Mouse (Mus musculus) neural tube, embryonic 11.5 days (tissue): ENCODE measurements at regions not wholly inside any gene's neighbourhood (a gene's known extent, or its start where the extent isn't known, plus 50 kb on each side); places are given as distances from the start of the nearest gene placed in this dataset.

Source experiments
- ATAC-seq: fragments of 200-750 bp; cut with Nextera tagmentation; 2 replicates; pipeline ENCODE4 v1.8.0; 2017; ENCODE audit warnings: moderate number of reproducible peaks, mild to moderate bottlenecking, moderate TSS enrichment, moderate library complexity; ENCODE audit not compliant: insufficient read depth, low FRiP score, low TSS enrichment
- DNase-seq: peaks from one replicate; pipeline ENCODE4 v3.0.0-alpha.2; 2015; ENCODE audit warnings: low spot score
- H3K27ac ChIP-seq: fragments of 300-500 bp; sonication (generic); 2 replicates; pipeline ENCODE4 v1.5.1; 2014; ENCODE audit warnings: low read depth, mild to moderate bottlenecking, low read length
- H3K27me3 ChIP-seq: fragments of 300-500 bp; sonication (generic); 2 replicates; pipeline ENCODE4 v1.6.1; 2014; ENCODE audit warnings: mild to moderate bottlenecking, low read length, mixed read lengths; ENCODE audit not compliant: control insufficient read depth, insufficient read depth
- H3K36me3 ChIP-seq: fragments of 300-500 bp; sonication (generic); 2 replicates; pipeline ENCODE4 v1.6.1; 2014; ENCODE audit warnings: mild to moderate bottlenecking, low read length, moderate library complexity, mixed read lengths; ENCODE audit not compliant: control insufficient read depth, insufficient read depth
- H3K4me1 ChIP-seq: fragments of 300-500 bp; sonication (generic); 2 replicates; pipeline ENCODE4 v1.6.1; 2014; ENCODE audit warnings: low read length, mixed read lengths; ENCODE audit not compliant: control insufficient read depth, insufficient read depth
- H3K4me2 ChIP-seq: fragments of 300-500 bp; sonication (generic); 2 replicates; pipeline ENCODE4 v1.6.1; 2014; ENCODE audit warnings: low read depth, mild to moderate bottlenecking, moderate library complexity
- H3K4me3 ChIP-seq: fragments of 300-500 bp; sonication (generic); 2 replicates; pipeline ENCODE4 v1.5.1; 2014; ENCODE audit warnings: low read depth, low read length
- H3K9ac ChIP-seq: fragments of 300-500 bp; sonication (generic); 2 replicates; pipeline ENCODE4 v1.6.1; 2014; ENCODE audit warnings: mild to moderate bottlenecking, low read length
- H3K9me3 ChIP-seq: fragments of 300-500 bp; sonication (generic); 2 replicates; pipeline ENCODE4 v1.6.1; 2016; ENCODE audit warnings: low read length; ENCODE audit not compliant: control insufficient read depth
- WGBS: fragments of 180-500 bp; shearing (Covaris S2); extraction: QIAGEN DNeasy Blood & Tissue Kit; methylation state at CpG from one replicate; pipeline ENCODE4 v1.1.7; 2014; 5-methylcytosine and 5-hydroxymethylcytosine counted together

DNA sequence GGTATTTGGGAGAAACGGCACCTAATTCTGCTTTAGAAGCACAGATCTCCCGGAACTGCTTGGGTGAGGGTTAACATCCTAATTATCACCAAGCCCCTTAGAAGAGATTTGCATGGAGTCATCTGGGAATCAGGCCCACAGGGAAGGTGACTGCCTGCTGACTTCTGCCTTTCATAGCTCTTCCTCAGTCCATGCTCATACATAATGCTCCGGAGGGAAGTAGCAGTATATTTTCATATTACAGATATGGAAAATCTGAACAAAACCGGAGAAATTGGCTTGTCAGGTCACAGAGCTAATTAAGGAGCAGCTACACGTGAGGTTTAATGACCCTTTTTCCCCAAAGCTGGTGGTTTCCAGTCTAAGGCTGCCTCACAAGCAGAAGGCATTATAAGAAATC lies 72.8 kb upstream of the Nbea start:
- H3K9me3 ChIP-seq, result no peaks in the 10 kb centered on the region
- H3K27me3 ChIP-seq, result no peaks in the 10 kb centered on the region
- DNase-seq (no peak), ATAC-seq (no peak)
- H3K36me3 ChIP-seq, result no peaks in the 10 kb centered on the region
- no peak overlapping the region for H3K9ac ChIP-seq
- WGBS, result 69% methylated on average over 5 of the region's 5 CpGs
- no peak overlapping the region for H3K4me2 ChIP-seq
- H3K4me1 ChIP-seq, result no peaks in the 10 kb centered on the region
- no peak overlapping the region for H3K27ac ChIP-seq
- no peak overlapping the region for H3K4me3 ChIP-seq

- H3K9me3 ChIP-seq, result no peaks in the 10 kb centered on the region
- ATAC-seq (no peak), DNase-seq (no peak)
- H3K4me2 ChIP-seq, result no peak overlapping the region
- no peaks in the 10 kb centered on the region for H3K36me3 ChIP-seq
- H3K27me3 ChIP-seq, result no peaks in the 10 kb centered on the region
- no peaks in the 10 kb centered on the region for H3K4me1 ChIP-seq
- 34% methylated on average over 1 of the region's 1 CpGs for WGBS
- no peak overlapping the region for H3K27ac ChIP-seq
- H3K9ac ChIP-seq, result no peak overlapping the region
- H3K4me3 ChIP-seq, result no peak overlapping the region
Observed at GRCm38 (mm10) chr3:56244370-56244769, 60.9 kb upstream of the Nbea start.

DNA sequence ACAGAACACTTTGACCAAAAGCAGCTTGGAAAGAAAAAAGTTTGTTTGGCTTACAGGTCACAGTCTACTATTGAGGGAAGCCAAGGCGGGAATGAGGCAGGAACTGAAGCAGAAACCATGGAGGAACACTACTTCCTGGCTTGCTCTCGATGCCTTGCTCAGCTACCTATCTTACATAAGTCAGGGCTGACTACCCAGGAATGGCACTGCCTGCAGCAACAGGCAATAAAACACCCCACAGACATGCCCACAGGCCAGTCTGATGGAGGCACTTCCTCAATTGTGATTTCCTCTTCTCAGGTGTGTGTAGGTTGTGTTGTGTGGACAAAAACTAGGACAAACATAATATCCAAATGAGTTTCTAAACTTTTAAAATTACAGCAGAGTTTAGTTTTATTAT lies 54.7 kb upstream of the Nbea start:
- DNase-seq, result no peak
- no peak for ATAC-seq
- Histone ChIP-seq H3K27me3 (no peaks in the 10 kb centered on the region), H3K4me2 (no peak overlapping the region), H3K27ac (no peak overlapping the region), H3K9me3 (no peaks in the 10 kb centered on the region), H3K36me3 (no peaks in the 10 kb centered on the region), H3K4me1 (no peaks in the 10 kb centered on the region), H3K9ac (no peak overlapping the region), H3K4me3 (no peak overlapping the region)
- WGBS, result 82% methylated on average over 2 of the region's 2 CpGs

- Histone ChIP-seq H3K9me3 (no peaks in the 10 kb centered on the region), H3K4me1 (no peaks in the 10 kb centered on the region), H3K27me3 (no peaks in the 10 kb centered on the region), H3K4me2 (no peak overlapping the region), H3K9ac (no peak overlapping the region), H3K4me3 (no peak overlapping the region), H3K36me3 (no peaks in the 10 kb centered on the region), H3K27ac (no peak overlapping the region)
- DNase-seq (no peak), ATAC-seq (no peak)
- 80% methylated on average over 1 of the region's 1 CpGs for WGBS
Observed at GRCm38 (mm10) chr3:56236163-56236562, 52.7 kb upstream of the Nbea start.
